ENCODE assay signal across 26 mouse cellular contexts in genomic region chr7:51899066-51899465, GRCm38 (mm10). TPM values are rescaled to one million over a fixed set of nuclear protein-coding genes. Genes with fewer than 3 reads are reported as not detected.
DNase-seq lines count a peak whose midpoint lies in the region; ATAC-seq and TF ChIP-seq lines count a peak whose summit lies in the region.
"Had no signal": no experiment of that assay in that cellular context is flagged by ENCODE, and none has a peak within 500 bp of the region (broad histone marks: within the 10 kb centered on the region; RNA-seq: fewer than 3 reads in every experiment).

No protein-coding gene starts in this region.

- no peaks in the 10 kb centered on the region for H3K4me1 ChIP-seq in forebrain, embryonic 12.5 days
- no peaks in the 10 kb centered on the region for H3K4me1 ChIP-seq in forebrain, postnatal 0 days (ENCODE audit: insufficient read depth)
- H3K4me1 ChIP-seq in midbrain, postnatal 0 days (ENCODE audit: insufficient read depth, low read length), result no peaks in the 10 kb centered on the region
- no peaks in the 10 kb centered on the region for H3K4me1 ChIP-seq in midbrain, embryonic 15.5 days
- H3K4me1 ChIP-seq in limb, embryonic 10.5 days, result peaks cover 23% of the 10 kb centered on the region
- H3K4me1 ChIP-seq: heart, embryonic 15.5 days; hindbrain, embryonic 13.5 days; liver, embryonic 13.5 days; midbrain, embryonic 12.5 days; neural tube, embryonic 12.5 days had no signal

- ATAC-seq in forebrain, embryonic 12.5 days (ENCODE audit: low FRiP score), result no peak
- ATAC-seq in forebrain, postnatal 0 days, result no peak
- no peak for ATAC-seq in midbrain, postnatal 0 days (ENCODE audit: low FRiP score)
- ATAC-seq in midbrain, embryonic 15.5 days (replicated peaks), result no peak

- no peaks in the 10 kb centered on the region for H3K27me3 ChIP-seq in forebrain, embryonic 12.5 days
- no peaks in the 10 kb centered on the region for H3K27me3 ChIP-seq in forebrain, postnatal 0 days (ENCODE audit: insufficient read depth, low read length)
- no peaks in the 10 kb centered on the region for H3K27me3 ChIP-seq in midbrain, postnatal 0 days (ENCODE audit: insufficient read depth, low read length)
- no peaks in the 10 kb centered on the region for H3K27me3 ChIP-seq in midbrain, embryonic 15.5 days (replicated peaks)
- H3K27me3 ChIP-seq in limb, embryonic 10.5 days (ENCODE audit: low read depth, poor library complexity, severe bottlenecking), result no peaks in the 10 kb centered on the region
- H3K27me3 ChIP-seq: heart, embryonic 15.5 days; hindbrain, embryonic 13.5 days; liver, embryonic 13.5 days; midbrain, embryonic 12.5 days; neural tube, embryonic 12.5 days had no signal

- DNase-seq in forebrain, postnatal 0 days, result no peak
- peak; percentile 7 for DNase-seq in midbrain, postnatal 0 days (ENCODE audit: low spot score)
- peak; percentile 28 to 33 for DNase-seq in adrenal gland, postnatal 36 days
- no peak for DNase-seq in limb, embryonic 10.5 days (ENCODE audit: low spot score)
- DNase-seq in left cerebral cortex, postnatal 14 days (ENCODE audit: low spot score in 2 of 2), result no peak
- no peak for DNase-seq in T-cell, adult 2 months (ENCODE audit: low spot score)
- DNase-seq: cerebellum, adult 18-20 months; cerebellum, postnatal 14 days; gastrocnemius, adult 2 months; heart, postnatal 36 days; kidney, adult 2 months; left cerebral cortex, postnatal 4 days; liver, embryonic 13.5 days; lung, adult 2 months; retina, postnatal 1 day; right cerebral cortex, postnatal 25 days; spleen, adult 18-20 months; thymus, postnatal 25 days had no signal

- no peak overlapping the region for H3K4me3 ChIP-seq in forebrain, embryonic 12.5 days (replicated peaks)
- H3K4me3 ChIP-seq in forebrain, postnatal 0 days (ENCODE audit: low read depth, low read length), result no peak overlapping the region
- H3K4me3 ChIP-seq in midbrain, postnatal 0 days (ENCODE audit: low read depth, low read length), result no peak overlapping the region
- no peak overlapping the region for H3K4me3 ChIP-seq in midbrain, embryonic 15.5 days
- H3K4me3 ChIP-seq in limb, embryonic 10.5 days, result no peak overlapping the region
- H3K4me3 ChIP-seq: gastrocnemius, adult 2 months; heart, embryonic 15.5 days; hindbrain, embryonic 13.5 days; left cerebral cortex, adult 2 months; liver, embryonic 13.5 days; midbrain, embryonic 12.5 days; neural tube, embryonic 12.5 days had no signal

- H3K9ac ChIP-seq in forebrain, embryonic 12.5 days, result no peak overlapping the region
- H3K9ac ChIP-seq in forebrain, postnatal 0 days, result no peak overlapping the region
- H3K9ac ChIP-seq in midbrain, postnatal 0 days (replicated peaks; ENCODE audit: low read length, poor library complexity, severe bottlenecking), result no peak overlapping the region
- no peak overlapping the region for H3K9ac ChIP-seq in midbrain, embryonic 15.5 days
- H3K9ac ChIP-seq: heart, embryonic 15.5 days; hindbrain, embryonic 13.5 days; liver, embryonic 13.5 days; midbrain, embryonic 12.5 days; neural tube, embryonic 12.5 days had no signal

- no peak overlapping the region for H3K4me2 ChIP-seq in forebrain, embryonic 12.5 days
- no peak overlapping the region for H3K4me2 ChIP-seq in forebrain, postnatal 0 days (ENCODE audit: low read depth)
- H3K4me2 ChIP-seq in midbrain, postnatal 0 days (ENCODE audit: low read depth, low read length, poor library complexity, severe bottlenecking), result no peak overlapping the region
- H3K4me2 ChIP-seq in midbrain, embryonic 15.5 days, result no peak overlapping the region
- H3K4me2 ChIP-seq: heart, embryonic 15.5 days; hindbrain, embryonic 13.5 days; liver, embryonic 13.5 days; midbrain, embryonic 12.5 days; neural tube, embryonic 12.5 days had no signal

- no peaks in the 10 kb centered on the region for H3K9me3 ChIP-seq in forebrain, embryonic 12.5 days
- H3K9me3 ChIP-seq in forebrain, postnatal 0 days (ENCODE audit: low read length), result no peaks in the 10 kb centered on the region
- H3K9me3 ChIP-seq in midbrain, postnatal 0 days (ENCODE audit: low read length), result no peaks in the 10 kb centered on the region
- H3K9me3 ChIP-seq in midbrain, embryonic 15.5 days, result no peaks in the 10 kb centered on the region
- H3K9me3 ChIP-seq in limb, embryonic 10.5 days (replicated peaks), result no peaks in the 10 kb centered on the region
- H3K9me3 ChIP-seq: heart, embryonic 15.5 days; hindbrain, embryonic 13.5 days; liver, embryonic 13.5 days; midbrain, embryonic 12.5 days; neural tube, embryonic 12.5 days had no signal

- no peak for TF ChIP-seq CTCF in forebrain, postnatal 0 days (IDR thresholded peaks at IDR 0.05; ENCODE audit: low read depth)
- TF ChIP-seq CTCF in midbrain, postnatal 0 days (IDR thresholded peaks at IDR 0.05), result no peak

- intact Hi-C loops in left cerebral cortex, postnatal 14 days (cut with DNase I), result no loop called here

- H3K36me3 ChIP-seq in forebrain, embryonic 12.5 days (replicated peaks), result no peaks in the 10 kb centered on the region
- no peaks in the 10 kb centered on the region for H3K36me3 ChIP-seq in forebrain, postnatal 0 days (ENCODE audit: insufficient read depth)
- no peaks in the 10 kb centered on the region for H3K36me3 ChIP-seq in midbrain, postnatal 0 days (ENCODE audit: insufficient read depth, low read length)
- H3K36me3 ChIP-seq in midbrain, embryonic 15.5 days (replicated peaks), result no peaks in the 10 kb centered on the region
- 0 out of 2 replicates have a peak, but pooled peaks cover 3% of the 10 kb centered on the region for H3K36me3 ChIP-seq in limb, embryonic 10.5 days
- H3K36me3 ChIP-seq: heart, embryonic 15.5 days; hindbrain, embryonic 13.5 days; liver, embryonic 13.5 days; midbrain, embryonic 12.5 days; neural tube, embryonic 12.5 days had no signal

- 67% methylated on average over 6 of the region's 6 CpGs for WGBS in forebrain, embryonic 12.5 days
- 39% methylated on average over 6 of the region's 6 CpGs for WGBS in forebrain, postnatal 0 days
- WGBS in midbrain, postnatal 0 days, result 63% methylated on average over 6 of the region's 6 CpGs
- 66% methylated on average over 6 of the region's 6 CpGs for WGBS in midbrain, embryonic 15.5 days
- WGBS in limb, embryonic 10.5 days, result 70% methylated on average over 6 of the region's 6 CpGs

- 0 out of 2 replicates have a peak overlapping the region, but pooled peaks have one; percentile 8 for H3K27ac ChIP-seq in forebrain, embryonic 12.5 days
- H3K27ac ChIP-seq in forebrain, postnatal 0 days (ENCODE audit: low read depth, low read length), result no peak overlapping the region
- H3K27ac ChIP-seq in midbrain, postnatal 0 days (ENCODE audit: low read depth, low read length), result no peak overlapping the region
- no peak overlapping the region for H3K27ac ChIP-seq in midbrain, embryonic 15.5 days
- H3K27ac ChIP-seq in limb, embryonic 10.5 days, result peak overlapping the region; percentile 34; the same call in 1 of the 2 replicates
- H3K27ac ChIP-seq: gastrocnemius, adult 2 months; heart, embryonic 15.5 days; hindbrain, embryonic 13.5 days; kidney, postnatal 0 days; left cerebral cortex, adult 2 months; liver, embryonic 13.5 days; midbrain, embryonic 12.5 days; neural tube, embryonic 12.5 days had no signal

RNA-seq across cellular contexts. Expression of gene Fancf, which starts 37.0 kb away (rescaled TPM):
- 12.4 and 16.8 TPM in 2 replicates for polyA plus RNA-seq in forebrain, embryonic 12.5 days (2016; fragmentation: Nextera tagmentation; extraction: Ambion mirVana)
- total RNA-seq in forebrain, postnatal 0 days (2014; rRNA removed), result 8.8 and 17.8 TPM in 2 replicates
- 9.1 TPM in 2 replicates for polyA plus RNA-seq in forebrain, postnatal 0 days (2015; fragmentation: Nextera tagmentation; extraction: Ambion mirVana)
- total RNA-seq in midbrain, postnatal 0 days (2014; rRNA removed), result 10.6 and 11.3 TPM in 2 replicates
- polyA plus RNA-seq in midbrain, postnatal 0 days (2015; fragmentation: Nextera tagmentation; extraction: Ambion mirVana), result 7.0 and 8.2 TPM in 2 replicates
- 9.7 and 10.1 TPM in 2 replicates for polyA plus RNA-seq in midbrain, embryonic 15.5 days (2015; fragmentation: Nextera tagmentation; extraction: Ambion mirVana)
- total RNA-seq in adrenal gland, postnatal 36 days (2021), result 1 to 10 TPM; 7.7 to 8.2 TPM
- polyA plus RNA-seq in limb, embryonic 10.5 days (2016; fragmentation: Nextera tagmentation; extraction: Ambion mirVana), result 12.3 and 14.2 TPM in 2 replicates
- total RNA-seq in left cerebral cortex, postnatal 14 days (2021), result 1 to 10 TPM; 3.7 to 4.7 TPM

RNA-seq across cellular contexts. Expression of gene Gas2, which starts 37.3 kb away (rescaled TPM):
- 29.8 and 30.4 TPM in 2 replicates for polyA plus RNA-seq in forebrain, embryonic 12.5 days (2016; fragmentation: Nextera tagmentation; extraction: Ambion mirVana)
- total RNA-seq in forebrain, postnatal 0 days (2014; rRNA removed), result 17.5 and 51.6 TPM in 2 replicates
- 10.0 and 14.9 TPM in 2 replicates for polyA plus RNA-seq in forebrain, postnatal 0 days (2015; fragmentation: Nextera tagmentation; extraction: Ambion mirVana)
- 17.5 and 37.1 TPM in 2 replicates for total RNA-seq in midbrain, postnatal 0 days (2014; rRNA removed)
- polyA plus RNA-seq in midbrain, postnatal 0 days (2015; fragmentation: Nextera tagmentation; extraction: Ambion mirVana), result 14.7 and 15.0 TPM in 2 replicates
- polyA plus RNA-seq in midbrain, embryonic 15.5 days (2015; fragmentation: Nextera tagmentation; extraction: Ambion mirVana), result 15.5 and 17.2 TPM in 2 replicates
- total RNA-seq in adrenal gland, postnatal 36 days (2021), result 10 to 100 TPM; 41.4 to 54.1 TPM
- 34.3 and 72.4 TPM in 2 replicates for polyA plus RNA-seq in limb, embryonic 10.5 days (2016; fragmentation: Nextera tagmentation; extraction: Ambion mirVana)
- 10 to 100 TPM; 13.7 to 17.3 TPM for total RNA-seq in left cerebral cortex, postnatal 14 days (2021)

Comparison
In these comparisons a context has a peak if more than half of its experiments do, and no peak if none do; other contexts are left out.
1. H3K27ac ChIP-seq: peak in forebrain, embryonic 12.5 days (single experiment) and limb, embryonic 10.5 days (single experiment); none in forebrain, postnatal 0 days (single experiment), midbrain, postnatal 0 days (single experiment) and midbrain, embryonic 15.5 days (single experiment).
2. DNase-seq: peak in midbrain, postnatal 0 days (single experiment) and adrenal gland, postnatal 36 days (2 of 2); none in forebrain, postnatal 0 days (single experiment), limb, embryonic 10.5 days (single experiment), left cerebral cortex, postnatal 14 days (0 of 2) and T-cell, adult 2 months (single experiment).